Mouse (Mus musculus) kidney, adult 9 months (tissue): ENCODE measurements around the gene Kif21a.

Experiments used
- DNase-seq: peaks from one replicate; pipeline ENCODE4 v3.0.0; 2022

Gene Kif21a

GRCm38 (mm10) chr15:90935579-90935978 lies 114.2 kb downstream of the Kif21a start:
- no peak for DNase-seq

GRCm38 (mm10) chr15:90931451-90931850 lies 118.3 kb downstream of the Kif21a start:
- no peak for DNase-seq

DNA sequence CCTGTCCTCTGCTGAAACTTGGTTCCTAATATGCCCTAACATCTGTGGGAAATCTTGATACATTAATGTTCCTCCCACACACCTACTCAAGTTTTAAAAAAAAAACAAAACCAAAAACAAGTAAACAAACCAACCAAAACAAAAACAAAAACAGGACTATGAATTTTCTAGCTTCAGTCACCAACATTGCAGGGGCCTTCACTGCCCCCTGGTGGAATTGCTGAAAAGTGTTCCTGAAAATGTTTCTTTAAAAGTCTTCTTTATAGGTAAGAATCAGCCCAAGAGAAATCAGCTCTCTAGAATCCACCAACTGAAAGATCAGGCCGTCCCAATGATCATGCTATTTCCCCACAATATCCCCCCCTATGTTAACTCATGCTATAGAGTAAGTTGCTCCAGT lies 120.7 kb downstream of the Kif21a start:
- DNase-seq = peak; percentile 19

DNA sequence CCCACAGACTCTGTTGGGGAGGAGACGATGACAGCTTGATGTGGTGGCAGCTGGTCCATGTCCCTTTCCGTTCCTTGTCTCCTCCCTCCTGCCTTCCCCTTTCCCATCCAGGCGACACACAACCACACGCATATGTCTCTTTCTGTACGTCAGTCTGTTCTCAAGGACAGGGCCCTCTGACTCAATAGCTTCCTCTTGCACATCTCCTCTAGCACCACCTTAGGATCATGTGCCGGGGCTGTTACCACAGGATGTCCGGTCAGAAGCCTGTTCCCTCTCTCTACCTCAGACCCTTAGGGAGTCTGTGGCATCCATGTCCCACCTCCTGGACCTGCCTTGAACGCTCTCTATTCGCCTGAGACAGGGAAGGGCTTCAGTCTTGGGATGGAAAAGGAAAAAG lies 153.3 kb downstream of the Kif21a start:
- DNase-seq = no peak

DNA sequence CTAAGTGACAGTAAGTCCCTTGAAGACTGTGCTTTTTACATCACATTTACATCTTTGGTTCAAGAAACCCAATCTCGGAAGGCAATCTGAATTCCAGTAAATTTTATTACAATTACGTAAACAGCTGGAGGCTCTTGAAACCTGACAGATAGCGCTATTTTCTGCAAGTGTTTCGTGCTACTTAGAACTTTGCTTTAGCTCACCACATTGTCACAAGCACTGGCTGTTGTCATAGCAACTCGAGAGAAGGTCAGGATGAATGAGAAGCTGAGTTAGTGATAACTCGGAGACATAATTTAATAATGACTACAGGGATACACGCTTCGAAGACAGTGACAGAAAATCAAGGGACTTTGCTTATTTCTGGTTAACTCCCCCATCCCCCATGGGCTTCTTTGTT lies 162.3 kb downstream of the Kif21a start:
- DNase-seq = no peak
